Mouse (Mus musculus) activated CD4-positive, CD25-positive, alpha-beta regulatory T cell (primary cell): ENCODE results near the gene Ilk. TPM values are rescaled to one million over a fixed set of nuclear protein-coding genes. Genes with fewer than 3 reads are reported as not detected.

Experiments
- polyA plus RNA-seq, 2 experiments: library from polyadenylated mRNA; unstranded; fragments of 100-300 nt; shearing (Covaris generic); gene quantifications; one replicate each; pipeline ENCODE4 v1.2.1; 2017

Gene Ilk
- 100 to 1,000 TPM; 196 to 202 TPM for polyA plus RNA-seq

GRCm38 (mm10) chr7:105736264-105736901, at the start of gene Ilk:
TSS of gene Ilk (plus strand) at chr7:105736592.

DNA sequence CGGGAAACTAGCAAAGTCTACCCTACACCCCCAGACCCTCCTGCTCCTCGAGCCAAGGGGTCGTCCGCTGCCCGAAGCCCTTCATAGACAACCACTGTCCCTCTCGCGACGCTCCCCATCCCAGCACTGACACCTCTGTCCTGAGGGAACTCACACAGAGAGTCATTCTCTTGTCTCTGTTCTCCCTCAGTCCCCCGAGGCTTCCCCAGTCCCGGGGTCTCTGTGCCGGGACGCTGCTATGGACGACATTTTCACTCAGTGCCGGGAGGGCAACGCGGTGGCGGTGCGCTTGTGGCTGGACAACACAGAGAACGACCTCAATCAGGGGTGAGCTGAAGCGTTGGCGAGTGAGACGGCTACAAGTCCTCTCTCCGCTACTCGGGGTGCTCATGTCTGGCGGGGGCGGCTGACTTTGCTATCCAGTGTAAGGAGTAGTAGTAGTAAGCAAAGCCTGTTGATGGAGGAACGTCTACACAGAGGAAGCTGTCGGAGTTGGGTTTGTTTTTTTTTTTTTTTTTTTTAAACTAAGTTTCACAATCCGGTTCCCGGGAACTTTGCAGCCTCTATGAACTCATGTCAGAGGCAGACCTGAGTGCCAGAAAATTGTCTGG, 624 bp downstream of the Ilk start, which contains the start of gene Rrp8:
TSS of gene Rrp8 (minus strand) at position 475 of the 611 bp plus-strand sequence.

GRCm38 (mm10) chr7:105743926-105744590, 7.7 kb downstream of the Ilk start, which contains the start of gene Taf10:
TSS of gene Taf10 (minus strand) at chr7:105744361.

DNA sequence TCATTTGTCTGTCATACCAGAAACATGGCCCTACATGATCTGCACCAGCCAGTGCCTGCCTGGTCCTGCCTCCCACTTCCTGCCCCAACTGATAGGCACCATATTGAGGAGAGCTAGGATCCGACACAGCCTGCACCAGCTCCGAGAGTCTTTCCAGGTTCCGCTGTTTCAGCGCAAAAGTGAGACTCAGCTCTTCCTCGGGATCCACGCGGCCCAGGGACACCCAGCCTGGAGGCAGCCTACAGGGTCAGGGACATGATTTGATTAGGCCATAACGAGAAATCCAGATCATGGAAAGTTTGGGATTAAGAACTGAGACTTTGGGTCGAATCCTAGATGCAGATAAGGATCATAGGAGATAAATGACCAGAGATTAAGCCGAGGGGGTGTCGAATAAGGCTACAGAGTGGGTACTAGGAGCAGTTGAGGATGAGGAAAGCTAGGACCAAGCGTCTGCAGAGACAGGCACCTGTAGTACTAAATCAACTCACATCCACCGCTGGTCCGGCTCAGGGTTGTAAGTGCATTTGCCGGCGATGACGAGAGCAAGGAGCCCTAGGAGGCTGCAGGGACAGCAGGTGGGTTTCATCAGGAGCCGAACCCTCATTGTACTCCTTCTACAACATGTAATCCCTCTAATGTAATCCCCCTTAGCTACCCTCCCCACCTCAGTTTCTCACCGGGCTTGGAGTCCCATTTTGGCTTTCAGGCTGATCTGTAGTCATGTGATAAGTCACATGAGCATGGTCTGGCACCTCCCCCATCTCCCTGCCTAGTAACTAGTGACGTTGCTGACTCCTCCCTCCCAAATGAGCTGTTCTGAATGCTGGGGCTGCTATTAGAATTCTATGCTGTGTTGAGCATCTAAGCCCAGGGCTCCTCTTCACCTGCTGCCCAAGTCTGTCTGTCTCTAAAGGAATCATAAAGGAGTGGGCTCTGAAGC, 15.4 kb downstream of the Ilk start, which contains the start of gene Tpp1:
TSS of gene Tpp1 (minus strand) at position 745 of the 943 bp plus-strand sequence.

DNA sequence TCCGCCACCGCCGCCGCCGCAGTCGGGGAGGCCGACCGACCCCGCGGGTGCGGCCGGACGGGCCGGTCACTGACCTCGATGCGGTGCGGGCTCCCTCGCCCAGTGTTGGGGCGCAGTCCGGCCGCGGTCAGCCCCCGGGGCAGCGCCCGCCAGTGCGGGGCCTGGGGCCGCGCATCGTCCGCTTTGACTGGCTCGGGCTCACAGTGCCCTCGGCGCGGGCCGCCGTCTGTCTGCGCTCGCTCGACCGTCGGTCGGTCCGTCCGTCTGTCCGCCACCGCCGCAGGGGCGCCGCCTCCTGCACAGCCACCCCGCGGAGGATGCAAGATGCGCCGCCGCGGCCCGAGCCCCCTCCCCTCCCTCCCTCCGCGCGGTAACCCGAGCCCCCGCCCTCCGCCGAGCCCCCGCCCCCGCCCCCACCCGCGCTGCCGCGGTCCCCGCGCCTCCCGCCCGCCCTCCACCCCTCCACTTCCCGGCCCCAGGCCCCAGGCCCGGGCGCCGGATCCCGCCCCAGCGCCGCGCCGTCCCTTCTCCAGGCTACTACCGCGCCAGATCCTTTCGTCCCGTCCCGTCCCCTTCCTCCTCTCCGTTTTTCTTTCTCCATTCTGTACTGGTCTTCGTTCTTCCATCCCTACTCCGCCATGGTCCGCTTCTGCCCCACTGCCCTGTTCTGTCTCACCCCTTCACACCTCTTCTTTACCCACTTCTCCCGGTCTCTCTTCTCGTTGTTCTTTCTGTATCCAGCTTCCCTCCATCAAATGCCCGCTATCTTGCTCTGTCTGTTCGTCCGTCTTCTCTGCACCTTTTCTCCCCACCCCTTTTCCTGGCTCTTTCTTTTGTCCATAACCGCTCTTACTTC, 51.1 kb downstream of the Ilk start, which contains the start of gene Dchs1:
TSS of gene Dchs1 (minus strand) at position 370 of the 856 bp plus-strand sequence.

Other genes starting within 250 kb of the Ilk start
- gene Smpd1, start 182.2 kb upstream of the Ilk start, polyA plus RNA-seq = 10 to 100 TPM; 31.7 to 63.8 TPM
- 1 to 10 TPM; 1.8 to 10.0 TPM for gene Apbb1, start 154.9 kb upstream of the Ilk start, polyA plus RNA-seq
- gene Hpx, start 136.5 kb upstream of the Ilk start, polyA plus RNA-seq = under 1 TPM; 0.21 to 0.29 TPM
- gene Trim3, start 103.0 kb upstream of the Ilk start, polyA plus RNA-seq = 1 to 10 TPM; 6.8 to 8.5 TPM
- 100 to 1,000 TPM; 220 to 263 TPM for gene Timm10b, start 96.5 kb upstream of the Ilk start, polyA plus RNA-seq
- 10 to 100 TPM; 19.6 to 26.2 TPM for gene Arfip2, start 96.2 kb upstream of the Ilk start, polyA plus RNA-seq
- 10 to 100 TPM; 10.1 to 13.8 TPM for gene Gm45799, start 96.0 kb upstream of the Ilk start, polyA plus RNA-seq
- 1 to 10 TPM; 1.4 to 1.7 TPM for gene Dnhd1, start 85.8 kb upstream of the Ilk start, polyA plus RNA-seq
- 10 to 100 TPM; 30.5 to 34.8 TPM for gene Rrp8, start 793 bp downstream of the Ilk start, polyA plus RNA-seq
- 100 to 1,000 TPM; 367 to 382 TPM for gene Taf10, start 7.8 kb downstream of the Ilk start, polyA plus RNA-seq
- 100 to 1,000 TPM; 102 to 109 TPM for gene Tpp1, start 15.6 kb downstream of the Ilk start, polyA plus RNA-seq
- gene Dchs1, start 51.1 kb downstream of the Ilk start, polyA plus RNA-seq = under 1 TPM in 1 of 2 experiments, not detected in 1; 0.14 TPM
- gene Mrpl17, start 74.5 kb downstream of the Ilk start, polyA plus RNA-seq = 100 to 1,000 TPM; 118 to 182 TPM
- 100 to 1,000 TPM; 105 to 256 TPM for gene Gm4070, start 217.4 kb downstream of the Ilk start, polyA plus RNA-seq